Mouse (Mus musculus): Measurements from ENCODE around the gene Lbr. TPM values are rescaled to one million over a fixed set of nuclear protein-coding genes. Genes with fewer than 3 reads are reported as not detected.
A peak's percentile ranks its signal among the peaks of the same experiment; 100 is the strongest.
"Not testable (repeated sequence)": the region's sequence is repeated elsewhere in the genome, so short reads cannot be mapped to it uniquely, and the experiment has no call there.

Lbr gene
- total RNA-seq, 4 experiments from 2014 or later, result 15.7 to 23.2 (median 17.6) TPM

DNA sequence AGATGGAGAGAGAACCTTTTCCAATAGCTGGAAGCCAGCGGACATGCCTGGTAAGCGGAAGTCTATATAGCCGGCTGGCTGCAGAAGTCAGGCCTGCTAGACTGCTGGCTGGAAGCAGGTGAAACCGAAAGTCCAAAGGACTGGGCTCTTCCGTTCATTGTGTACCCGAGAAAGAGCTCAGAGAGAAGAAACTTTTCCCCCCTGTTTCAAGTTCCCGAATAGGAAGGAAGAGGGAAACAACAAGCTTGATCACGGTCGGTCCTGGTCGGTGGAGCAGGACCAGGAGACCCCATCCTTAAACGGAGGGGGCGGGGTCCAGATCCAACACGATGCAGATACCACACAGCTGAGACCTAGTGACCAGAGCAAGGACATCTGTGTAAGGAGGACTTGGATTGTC is 9.6 kb upstream of the Lbr start:
- no peak for DNase-seq

DNA sequence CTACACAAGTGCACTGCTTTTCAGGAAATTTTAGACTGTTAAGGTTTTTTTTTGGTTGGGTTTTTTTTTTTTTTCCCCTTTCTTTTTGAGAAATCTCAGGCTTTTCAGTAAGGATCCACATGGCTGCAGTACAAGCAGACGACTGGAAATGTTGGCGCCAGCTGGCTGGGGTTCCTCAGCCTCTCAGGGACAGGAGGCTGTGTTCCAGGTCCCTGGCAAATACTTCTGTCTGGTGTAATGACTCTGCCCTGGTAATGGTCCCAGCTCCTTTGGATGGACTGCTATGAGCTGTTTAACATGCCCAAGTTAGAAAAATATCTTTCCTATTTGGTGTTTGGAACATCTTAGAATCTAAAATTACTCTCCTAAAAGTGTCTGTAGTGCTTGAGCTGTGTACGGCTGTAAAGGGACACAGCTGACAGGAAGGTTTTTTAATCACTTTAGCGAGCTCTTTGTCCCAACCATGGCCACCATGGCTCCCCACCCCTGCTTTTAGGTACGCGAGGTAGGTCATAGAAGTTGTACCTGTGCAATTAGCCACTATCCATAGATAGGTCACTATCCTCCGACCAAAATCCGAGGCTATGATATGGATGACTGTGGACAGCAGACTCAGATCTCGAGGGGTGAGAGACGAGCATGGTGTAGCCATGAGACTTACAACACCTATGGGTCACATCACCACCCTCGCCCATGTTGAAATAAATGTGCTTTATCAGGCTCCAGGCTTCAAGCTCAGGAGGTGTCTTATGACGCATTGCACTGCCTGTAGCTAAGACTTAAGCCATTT is 8.9 kb upstream of the Lbr start:
- no peak for DNase-seq

DNA sequence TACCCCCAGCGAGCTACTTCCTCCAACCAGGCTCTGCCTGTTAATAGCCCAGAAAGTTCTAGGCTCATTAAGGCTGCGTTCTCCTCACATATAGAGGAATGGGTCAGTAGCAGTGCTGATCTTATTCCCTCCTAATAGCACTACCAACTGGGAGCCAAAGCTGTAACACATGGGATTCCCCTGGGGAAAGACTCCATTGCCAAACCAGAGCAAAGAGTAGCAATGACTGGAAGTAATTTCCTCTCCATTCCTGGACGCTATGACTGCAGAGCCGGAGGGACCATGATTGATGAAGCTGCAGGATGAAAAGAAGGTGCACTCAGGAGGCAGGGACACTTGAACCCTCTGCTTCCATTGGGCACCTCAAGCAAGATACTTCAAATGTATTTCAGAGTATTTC is 7.6 kb upstream of the Lbr start:
- no peak for DNase-seq

DNA sequence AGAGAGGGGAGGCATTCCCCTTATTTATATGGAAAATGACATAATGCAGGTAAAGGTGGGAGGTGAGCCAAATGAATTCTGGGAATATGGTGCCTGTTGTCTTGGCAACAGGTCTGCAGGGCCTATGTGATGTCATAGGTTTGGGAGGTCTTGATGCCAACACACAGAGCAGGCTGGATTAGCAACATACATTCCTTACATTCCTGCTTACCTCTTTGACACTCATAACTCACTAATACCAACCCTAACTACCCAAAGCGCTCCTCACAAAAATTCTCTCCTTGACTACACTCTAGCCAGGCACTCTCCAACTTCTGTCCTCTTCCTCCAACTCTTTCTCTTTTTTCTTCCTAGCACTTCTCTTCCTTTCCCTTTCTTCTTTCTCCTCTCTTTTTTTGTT is 5.4 kb upstream of the Lbr start:
- no peak for DNase-seq

DNA sequence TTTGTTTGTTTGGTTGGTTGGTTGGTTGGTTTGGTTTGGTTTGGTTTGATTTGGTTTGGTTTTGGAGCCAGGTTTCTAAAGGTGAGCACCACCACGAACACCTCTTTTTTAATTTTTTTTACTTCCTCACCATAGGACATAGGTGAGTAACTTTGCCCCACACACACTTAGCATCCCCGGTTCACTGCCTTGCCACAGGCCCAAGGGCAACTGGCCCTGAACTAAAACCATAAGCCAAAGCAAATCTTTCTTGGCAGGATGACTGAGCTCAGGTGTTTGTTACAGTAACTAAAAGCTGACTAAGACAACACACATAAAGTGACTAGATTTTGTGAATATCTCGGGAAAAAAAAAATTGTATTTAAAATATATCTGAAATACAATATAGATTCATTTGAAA is 4.5 kb upstream of the Lbr start:
- no peak for DNase-seq

DNA sequence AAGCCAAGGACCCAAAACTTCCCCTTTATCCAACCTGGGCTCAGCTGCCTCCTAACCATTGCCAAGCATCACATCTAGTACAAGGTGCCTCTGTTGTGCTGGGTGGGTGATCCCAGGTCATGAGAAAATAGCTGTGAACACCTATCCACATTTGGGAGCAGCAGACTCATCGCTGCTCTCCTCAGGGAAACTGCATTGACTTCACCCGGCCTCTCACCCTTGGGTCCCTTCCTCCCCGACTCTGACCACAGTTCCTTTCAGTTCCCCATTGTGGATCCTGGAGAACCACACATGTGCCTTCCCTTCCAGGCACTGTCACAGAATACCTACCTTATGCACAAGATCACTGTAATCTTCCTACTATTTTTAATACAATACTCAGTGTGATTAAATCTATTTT is 2.9 kb upstream of the Lbr start:
- DNase-seq, result no peak

DNA sequence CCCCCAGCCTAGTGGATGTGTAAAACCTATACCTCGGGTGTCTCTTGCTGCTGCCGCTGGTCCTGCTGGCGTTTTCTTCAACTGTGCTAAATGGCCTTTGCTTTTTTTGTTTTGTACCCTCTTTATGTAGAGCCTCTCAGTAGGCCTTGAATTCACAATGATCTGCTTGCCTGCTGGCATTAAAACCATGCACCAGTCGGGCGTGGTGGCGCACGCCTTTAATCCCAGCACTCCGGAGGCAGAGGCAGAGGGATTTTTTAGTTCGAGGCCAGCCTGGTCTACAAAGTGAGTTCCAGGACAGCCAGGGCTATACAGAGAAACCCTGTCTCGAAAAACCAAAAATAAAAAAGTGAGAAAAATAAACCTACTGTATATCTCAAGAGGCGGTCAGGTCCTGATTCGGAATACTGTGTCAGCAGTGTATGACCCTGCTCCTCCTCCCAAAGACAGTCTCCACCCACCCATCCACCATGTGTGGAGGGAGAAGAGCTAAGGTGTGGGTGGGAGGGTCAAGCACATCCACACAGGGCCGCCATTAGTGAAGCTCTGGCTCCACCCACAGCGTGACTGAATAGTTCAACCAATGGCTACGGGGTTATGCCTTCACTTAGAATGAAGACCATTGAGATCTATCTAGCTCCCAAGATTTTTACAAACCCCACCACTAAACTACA is 2.2 kb upstream of the Lbr start:
- no peak for DNase-seq

DNA sequence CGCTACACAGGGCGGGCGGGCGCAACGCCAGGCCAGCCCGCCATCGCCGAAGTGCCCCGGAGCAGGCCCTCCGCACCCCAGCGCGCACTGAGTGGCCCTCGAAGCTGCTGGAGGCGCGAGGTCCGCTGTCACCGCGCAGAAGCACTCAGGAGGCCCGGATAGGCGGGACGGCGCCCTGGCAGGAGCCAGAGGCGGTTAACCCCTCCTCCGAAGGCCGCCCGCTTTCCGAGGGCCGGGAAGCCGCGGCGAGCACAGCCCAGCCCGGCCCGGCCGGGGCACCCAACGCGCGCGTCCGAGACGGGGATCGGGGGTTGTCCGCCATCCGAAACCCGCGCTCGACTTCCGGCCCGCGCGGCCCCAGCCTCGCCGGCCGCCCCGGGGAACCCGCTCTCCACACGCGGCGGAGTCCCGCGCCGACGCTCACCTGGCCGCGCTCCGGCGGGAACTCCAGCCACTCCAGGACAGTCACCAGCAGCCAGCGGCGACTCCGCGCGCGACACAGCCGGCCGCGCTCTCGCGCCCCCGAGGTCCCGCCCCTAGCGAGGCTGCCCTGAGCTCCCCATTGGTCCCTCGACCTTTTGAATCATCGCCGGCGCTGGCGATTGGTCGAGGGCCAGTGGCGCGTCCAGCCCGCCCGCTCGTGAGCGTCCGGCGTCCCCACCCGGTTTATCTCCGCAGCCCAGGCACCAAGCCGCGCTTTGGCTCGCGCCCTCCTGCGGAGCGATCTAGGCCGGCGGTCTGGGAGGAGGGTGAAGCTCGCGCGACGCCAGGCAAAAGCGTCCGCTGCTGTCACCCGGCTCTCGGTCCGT is 778 bp downstream of the Lbr start:
- DNase-seq, result peak; percentile 96

DNA sequence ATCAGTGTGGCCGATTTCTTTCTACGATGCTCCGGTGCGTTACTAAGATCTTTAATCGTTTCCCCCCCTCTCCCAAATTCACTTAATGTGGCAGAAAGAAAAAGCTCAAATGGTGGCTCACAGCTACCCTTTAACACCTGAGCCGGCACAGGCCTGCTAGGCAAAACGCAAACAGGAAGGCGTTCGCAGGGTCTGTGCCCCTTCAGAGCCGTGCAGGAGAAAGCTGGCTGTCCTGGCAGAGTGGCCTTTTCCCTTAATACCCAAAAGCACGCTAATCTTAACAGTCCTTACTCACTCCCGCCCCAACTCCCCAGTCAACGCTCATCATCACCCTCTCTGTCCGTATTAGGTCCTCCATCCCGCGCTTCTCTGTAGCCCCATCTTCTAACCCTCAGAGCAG is 1.4 kb downstream of the Lbr start:
- DNase-seq, result no peak

DNA sequence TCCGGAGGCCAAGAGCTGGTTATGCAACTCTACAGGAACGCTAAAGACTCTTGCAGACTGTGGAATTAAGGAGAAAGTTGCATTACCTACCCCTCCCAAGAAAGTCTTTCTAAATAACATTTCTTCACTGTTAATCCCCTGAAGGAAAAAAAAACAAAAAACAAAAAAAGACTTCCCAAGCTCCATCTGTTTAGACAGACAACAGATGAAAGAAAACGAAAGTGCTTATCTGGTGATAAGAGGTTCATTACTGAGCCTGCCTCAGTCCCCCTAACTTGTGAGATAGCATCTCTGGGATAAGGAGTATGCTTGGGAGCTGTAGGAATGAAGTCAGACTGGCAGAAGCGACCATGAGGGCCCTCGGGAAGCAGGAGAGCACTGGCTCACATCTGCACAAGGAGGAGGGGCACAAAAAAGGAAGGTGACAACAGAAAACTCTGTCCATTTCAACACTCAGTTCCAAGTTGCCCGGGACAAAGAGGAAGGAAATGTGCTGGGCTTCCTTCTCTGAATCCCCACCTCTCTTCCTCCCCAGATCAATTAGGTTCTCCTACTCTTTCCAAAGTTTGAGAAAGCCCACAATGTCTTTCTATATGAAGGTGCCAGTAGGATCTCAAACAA is 3.0 kb downstream of the Lbr start:
- DNase-seq, result no peak

DNA sequence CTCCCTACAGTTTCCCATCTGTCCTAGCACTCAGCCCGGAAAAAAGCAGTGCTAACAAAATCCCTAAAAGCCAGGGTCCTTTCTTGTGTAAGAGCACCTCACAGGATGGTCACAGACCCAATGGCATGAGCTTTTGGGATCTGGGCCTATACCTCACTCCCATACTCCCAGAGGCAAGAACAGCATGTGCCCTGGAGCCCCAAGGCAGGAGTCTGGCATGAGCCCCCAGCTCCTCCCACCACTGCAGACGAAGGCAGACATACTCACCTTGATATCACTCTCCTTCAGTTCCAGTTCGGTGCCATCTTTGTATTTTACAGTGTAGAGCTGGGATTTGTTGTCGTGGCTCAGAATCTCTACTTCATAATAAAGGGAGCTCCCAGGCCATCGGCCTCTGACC is 4.7 kb downstream of the Lbr start:
- DNase-seq, result no peak

DNA sequence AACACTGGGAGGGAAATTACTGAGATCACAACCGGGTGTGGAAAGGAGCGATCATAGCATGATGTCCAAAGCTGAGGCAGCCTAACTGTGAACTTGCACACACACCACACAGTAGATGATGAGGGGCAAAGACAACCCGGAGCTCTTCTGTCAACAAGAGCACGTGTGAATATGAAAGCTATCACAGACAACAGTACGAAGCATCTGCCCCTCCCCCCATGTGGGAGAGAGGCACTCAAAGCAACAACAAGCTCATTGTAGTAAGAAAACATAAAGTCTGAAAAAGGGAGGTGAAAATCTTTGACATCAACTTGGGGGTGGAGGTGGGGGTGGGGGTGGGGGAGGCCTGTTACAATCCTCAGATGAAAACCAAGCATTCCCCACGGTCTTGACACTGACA is 9.7 kb downstream of the Lbr start:
- no peak for DNase-seq

DNA sequence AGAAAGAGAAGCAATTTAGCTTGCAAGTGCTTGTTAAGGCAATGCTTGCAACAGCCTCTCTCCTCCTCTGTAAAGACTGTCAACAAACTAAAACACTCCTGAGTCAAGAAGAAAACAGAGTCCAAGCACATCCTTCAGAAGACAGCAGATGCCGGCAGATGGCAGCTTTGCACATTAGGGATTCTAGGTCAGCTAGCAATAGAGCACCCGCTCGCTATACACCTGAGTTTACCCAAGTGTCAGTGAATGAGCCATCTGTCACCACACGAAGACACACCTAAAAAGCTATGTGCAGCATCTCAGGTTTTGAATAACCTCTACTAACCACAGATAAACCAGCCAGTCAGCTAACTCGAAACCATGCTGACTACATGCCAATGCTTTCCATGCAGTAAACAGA is 10.1 kb downstream of the Lbr start:
- DNase-seq, result no peak

DNA sequence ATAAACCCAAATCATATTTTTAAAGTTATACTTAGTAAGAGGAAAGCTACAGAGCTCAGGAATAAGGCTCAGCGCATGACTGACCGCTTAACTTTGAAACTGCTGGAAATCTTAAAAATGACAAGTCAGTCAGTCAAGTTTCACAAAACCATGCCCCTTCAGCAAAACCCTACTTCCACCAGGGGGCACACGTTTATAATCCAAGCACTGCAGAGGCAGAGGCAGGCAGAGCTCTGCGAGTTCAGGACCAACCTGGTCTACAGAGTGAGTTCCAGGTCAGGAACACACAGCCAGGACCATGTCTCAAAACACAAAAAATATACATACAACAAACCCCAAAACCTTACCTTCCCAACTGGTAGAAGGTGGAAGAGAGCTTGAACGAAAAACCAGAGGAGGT is 14.5 kb downstream of the Lbr start:
- no peak for DNase-seq

DNA sequence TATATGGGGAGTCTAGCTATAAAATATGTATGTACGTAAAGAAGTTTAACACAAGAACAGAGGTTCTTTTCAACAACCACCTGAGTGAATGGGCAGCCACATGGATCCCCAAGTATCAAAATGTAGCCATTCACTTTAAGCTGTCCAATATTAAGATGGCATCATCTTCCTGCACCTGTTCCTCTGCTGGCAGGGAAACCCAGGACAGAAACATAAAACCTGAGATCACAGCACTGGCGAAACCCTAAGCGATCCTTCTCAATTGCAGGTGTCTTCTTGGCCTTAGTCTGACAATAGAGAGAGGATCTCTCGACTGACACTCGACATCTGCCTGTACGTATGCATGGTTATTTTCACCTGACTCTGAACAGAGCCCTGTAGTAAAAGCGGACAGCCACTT is 16.1 kb downstream of the Lbr start:
- DNase-seq, result no peak

DNA sequence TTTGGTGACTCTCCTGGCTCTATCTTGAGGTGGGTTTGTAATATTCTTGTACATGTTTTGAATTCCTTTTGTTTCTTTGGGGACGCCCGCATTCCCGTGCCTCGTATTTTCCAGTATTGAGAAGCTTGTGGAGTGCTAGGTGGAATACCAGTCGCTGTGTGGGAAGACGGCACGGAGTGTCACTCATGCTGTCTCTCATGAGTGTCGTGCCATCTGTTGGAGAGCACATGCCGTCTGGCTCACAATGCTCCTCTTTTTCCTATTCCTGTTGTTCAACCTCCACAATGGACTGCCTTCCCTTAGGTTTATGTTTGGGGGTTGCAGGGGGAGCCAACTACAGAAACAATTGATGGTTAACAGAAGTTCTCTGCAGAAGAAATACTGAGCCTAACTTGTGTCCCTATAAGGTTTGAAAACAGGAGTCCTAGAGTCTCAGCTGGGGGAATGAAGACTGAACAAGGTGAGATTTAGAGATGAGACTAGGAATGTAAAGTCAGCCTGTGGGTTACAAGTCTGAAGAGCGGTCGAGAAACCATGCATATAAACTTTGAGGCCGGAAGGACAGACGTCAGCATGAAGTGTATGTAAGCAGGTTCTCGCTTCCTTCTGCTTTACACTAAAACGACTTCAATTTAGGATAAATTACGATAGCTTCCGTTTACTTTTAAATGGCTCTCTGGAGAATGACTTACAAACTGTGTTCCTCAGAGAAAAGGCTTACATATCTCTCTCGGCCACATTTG is 31.2 kb downstream of the Lbr start:
- DNase-seq, result no peak

DNA sequence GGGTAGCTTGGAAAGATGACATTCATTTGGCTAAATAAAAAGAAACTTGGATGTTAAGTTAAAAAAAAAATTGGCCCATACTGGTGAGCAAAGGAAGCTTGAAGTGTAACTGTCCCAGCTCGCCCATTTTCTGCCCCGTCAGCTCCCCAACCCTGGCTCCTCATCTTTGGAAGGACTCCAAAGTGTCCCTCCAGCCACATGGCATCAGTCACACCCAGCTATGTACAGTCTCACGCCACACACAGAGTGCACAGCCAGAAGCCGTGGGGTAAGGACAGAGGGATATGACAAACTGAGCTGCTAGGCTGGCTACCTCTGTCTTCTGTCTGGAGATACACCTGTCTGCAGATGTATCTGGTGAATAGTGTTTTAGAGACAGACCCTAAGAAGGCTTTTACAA is 42.2 kb downstream of the Lbr start:
- DNase-seq, result no peak

DNA sequence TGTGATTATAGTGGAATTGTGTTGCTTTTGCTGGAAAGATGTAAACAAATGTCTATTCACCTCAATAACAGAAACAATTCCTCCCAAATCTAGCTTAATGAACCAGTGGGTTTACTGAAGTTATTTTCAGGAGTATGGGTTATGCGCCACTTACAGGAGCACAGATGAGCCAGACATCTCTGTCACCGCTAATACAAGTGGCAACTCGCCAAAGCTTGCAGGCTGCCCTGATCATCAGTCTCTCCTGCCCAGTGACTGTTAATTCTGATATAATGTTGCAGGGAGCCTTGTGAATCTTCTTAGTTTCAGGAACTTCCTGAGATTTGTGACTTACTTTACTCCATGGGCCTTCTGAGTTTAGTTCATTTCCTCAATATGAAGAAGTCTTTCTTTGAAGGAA is 42.9 kb downstream of the Lbr start:
- no peak for DNase-seq

DNA sequence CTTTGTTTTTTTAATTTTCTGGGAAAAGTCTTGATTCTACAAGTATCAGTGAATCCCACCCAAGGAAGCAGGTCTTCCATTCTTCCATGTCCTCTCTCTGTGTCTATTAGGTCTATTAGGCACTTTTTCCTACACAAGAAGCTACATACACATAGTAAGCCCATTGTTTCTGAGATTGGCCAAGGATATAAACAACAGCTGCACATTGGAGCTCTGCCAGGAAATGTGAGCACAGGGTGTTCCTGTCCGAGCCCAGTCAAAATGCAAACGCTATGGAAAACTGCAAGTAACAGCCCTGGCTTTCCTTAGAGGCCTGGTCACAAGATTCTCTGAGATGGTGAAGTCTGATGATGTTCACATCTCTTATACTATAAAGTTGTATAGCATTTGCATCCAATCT is 49.3 kb downstream of the Lbr start:
- DNase-seq, result no peak

DNA sequence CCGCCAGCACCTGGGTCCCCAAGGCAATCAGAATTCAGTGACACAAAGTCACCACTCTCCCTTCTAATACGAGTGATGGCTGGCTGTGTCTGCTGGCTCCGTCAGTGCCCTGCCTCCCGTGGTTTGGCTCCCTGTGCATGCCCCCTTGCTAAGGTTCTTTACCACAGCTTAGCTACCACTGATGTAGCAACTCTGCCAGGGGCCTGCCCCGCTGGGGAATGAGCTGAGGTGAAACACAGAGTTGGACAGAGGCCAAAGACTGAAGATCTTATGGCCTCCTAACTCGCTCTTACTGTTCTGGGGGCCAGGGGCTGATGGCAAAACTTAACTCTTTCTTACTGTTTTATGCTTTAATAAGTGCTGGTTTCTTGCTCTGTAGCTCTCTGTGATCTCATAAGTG is 52.9 kb downstream of the Lbr start:
- no peak for DNase-seq

DNA sequence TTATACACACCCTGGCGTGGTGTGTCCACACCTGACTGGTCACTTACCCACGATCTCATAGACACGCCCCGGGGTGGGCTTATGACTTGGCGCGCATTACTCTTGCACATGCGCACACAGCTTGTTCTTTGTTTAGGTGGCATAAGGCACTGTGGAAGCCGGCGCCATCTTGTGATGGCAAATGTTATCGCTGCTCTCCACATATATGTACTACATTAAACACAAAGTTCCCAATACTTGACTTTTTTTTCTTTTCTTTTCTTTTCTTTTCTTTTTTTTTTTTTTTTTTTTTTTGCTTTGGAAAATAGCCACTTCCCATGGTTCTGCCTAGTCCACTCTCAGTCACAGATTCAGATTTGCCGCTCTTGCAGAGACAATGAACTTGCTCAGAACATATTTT is 60.2 kb downstream of the Lbr start:
- DNase-seq, result not testable (repeated sequence)

DNA sequence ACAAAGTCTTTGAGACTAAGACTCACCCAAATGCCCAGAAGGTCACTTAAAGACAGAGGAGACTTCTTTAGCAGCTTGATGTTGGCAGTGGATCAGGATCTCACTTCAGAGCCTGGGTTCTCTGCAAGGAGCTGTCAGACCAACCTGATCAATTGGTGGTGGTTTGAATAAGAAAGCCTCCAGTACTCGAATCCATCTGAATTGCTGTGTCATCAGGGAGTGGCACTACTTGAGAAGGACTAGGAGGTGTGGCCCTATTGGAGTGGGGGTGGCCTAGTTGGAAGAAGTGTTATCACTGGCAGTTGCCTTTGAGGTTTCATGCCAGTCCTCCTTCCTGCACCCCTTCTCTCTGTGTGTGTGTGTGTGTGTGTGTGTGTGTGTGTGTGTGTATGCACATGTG is 66.3 kb downstream of the Lbr start:
- DNase-seq, result no peak

Data from adrenal gland, adult 8-10 months (tissue).